Mouse (Mus musculus): ENCODE data around the gene Kir3dl2. TPM values are rescaled to one million over a fixed set of nuclear protein-coding genes. Genes with fewer than 3 reads are reported as not detected.
"Not testable (repeated sequence)": the region's sequence is repeated elsewhere in the genome, so short reads cannot be mapped to it uniquely, and the experiment has no call there.

Gene Kir3dl2
- not detected in 2 replicates for total RNA-seq (2021)
- long read RNA-seq, experiment 1, result 0 reads
- long read RNA-seq, experiment 2, result 0 reads

DNA sequence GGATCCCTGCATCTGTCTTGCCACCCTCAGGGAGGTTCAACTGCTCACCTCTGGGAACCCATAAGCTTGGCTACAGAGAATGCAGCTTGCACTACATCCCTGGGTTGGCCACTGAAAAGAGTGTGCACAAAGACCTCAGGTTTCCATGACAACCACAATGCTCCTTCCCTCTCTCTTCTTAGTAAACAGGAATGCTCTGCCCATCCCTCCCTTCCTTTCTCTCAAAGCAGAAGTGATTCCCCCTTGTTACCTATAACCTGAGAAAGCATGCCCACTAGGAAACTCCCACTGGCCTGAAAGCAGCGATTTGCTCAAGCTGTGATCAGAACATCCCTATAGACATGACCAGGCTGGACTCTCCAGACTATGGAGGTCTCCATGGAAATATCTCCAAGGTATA lies at the start of gene Kir3dl2:
TSS of gene Kir3dl2 (minus strand) at position 101 of the 400 bp plus-strand sequence.
- DNase-seq, result not testable (repeated sequence)

DNA sequence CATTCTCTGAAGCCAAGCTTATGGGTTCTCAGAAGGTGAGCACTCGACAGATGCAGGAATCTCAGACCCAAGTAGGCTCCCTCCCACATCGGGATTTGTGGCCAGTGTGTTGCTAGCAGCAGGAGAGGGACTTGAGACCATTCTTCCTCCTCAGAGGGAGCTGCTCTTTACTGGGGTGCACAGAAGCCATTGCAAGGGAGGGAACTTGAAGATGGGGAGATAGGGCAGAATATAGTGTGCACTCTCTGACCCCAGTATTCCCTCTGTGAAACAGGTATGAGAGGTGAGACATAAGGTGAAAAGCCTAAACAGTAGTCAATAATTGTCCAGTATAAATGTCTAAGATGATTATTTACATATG lies 47.0 kb upstream of the Kir3dl2 start:
- no peak for DNase-seq

DNA sequence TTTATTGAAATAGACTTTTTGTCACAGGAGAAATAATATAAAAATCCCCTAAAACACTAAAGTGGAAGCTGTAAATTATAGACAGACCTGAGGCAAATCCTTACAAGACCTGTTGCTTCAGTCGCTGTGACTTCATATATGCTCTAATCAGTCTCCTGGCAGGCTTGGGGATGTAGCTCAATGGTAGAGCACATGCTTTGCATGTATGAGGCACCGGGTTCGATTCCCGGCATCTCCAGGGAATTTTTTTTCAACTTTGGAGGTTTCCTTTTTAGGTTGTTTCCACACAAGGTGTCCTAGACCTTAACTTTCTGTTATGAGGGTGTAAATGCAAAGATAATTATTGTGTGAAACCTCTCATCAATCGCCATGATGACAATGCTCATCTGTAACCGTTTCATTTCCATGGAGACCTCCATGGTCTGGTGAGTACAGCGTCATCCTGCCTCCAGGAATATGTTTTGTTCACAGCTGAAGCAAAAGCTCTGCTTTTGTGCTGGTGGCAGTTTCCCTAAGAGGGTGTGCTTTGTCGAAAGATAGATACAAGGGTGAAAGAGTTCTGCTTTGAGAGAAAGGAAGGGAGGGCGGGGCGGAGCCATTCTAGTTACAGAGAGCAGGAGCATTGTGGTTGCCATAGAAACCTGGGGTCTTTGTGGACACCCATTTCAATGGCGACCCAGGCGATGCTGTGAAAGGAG lies 46.5 kb upstream of the Kir3dl2 start, which contains the start of gene Tceal3:
TSS of gene Tceal3 (plus strand) at position 644 of the 698 bp plus-strand sequence.
- DNase-seq, result no peak

DNA sequence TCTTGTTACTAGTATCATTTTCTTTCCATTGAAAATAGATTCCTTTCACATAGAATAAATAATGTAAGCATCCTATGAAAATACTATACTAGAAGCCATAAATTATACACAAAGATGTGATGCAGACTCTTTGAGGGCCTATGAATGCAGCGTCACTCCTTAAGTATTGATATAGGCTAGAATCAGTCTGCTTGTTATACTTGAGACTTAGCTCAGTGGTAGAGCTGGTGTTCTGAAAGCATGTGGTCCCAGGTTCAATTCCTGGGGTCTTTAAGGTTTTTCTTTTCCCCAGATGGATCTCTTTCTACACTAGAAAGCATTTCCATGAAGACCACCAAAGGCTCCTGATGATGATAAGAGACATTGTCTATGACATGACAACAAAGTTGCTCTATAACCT lies 40.8 kb upstream of the Kir3dl2 start:
- DNase-seq, result no peak

DNA sequence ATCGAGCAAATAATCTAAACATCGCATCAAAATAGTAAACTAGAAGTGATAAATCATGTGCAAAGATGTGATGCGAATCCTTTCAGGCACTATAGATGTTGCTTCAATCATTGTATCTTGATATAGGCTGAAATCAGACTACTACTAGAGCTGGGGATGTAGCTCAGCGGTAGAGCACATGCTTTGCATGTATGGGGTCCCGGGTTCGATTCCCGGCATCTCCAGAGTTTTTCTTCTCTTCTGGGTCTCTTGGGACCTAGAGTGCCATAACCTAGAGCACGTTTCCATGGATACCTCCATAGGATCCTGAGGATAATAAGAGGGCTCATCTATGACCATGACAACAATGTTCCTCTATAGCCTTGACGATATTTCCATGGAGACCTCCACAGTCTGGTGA lies 25.2 kb upstream of the Kir3dl2 start:
- not testable (repeated sequence) for DNase-seq

DNA sequence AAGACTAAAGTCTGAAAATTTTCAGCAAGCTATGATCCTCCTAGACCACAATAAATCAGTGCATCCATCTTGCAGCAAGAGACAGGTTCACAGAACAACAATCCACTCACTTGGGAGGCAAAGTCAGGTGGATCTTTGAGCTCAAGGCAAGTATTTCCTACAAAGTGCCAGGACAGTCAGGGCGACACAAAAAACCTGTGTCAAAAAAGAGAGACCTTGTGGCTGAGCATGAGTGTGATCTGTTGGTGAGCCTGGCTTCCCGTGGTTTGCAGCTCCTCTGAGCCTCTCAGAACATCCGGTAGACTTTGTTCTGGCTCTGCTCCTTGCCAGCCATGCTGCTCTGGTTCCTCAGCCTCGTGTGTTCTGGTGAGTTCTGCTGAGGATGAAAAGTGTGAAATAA lies 26.2 kb downstream of the Kir3dl2 start, which contains the start of gene Kir3dl1:
TSS of gene Kir3dl1 (plus strand) at position 301 of the 400 bp plus-strand sequence.
- DNase-seq, result not testable (repeated sequence)

Other genes starting within 250 kb of the Kir3dl2 start
- gene Kir3dl1, start 26.1 kb downstream of the Kir3dl2 start, total RNA-seq (2021), result not detected in 2 replicates
- 39.4 and 39.8 TPM in 2 replicates for gene Tceal3, start 46.8 kb upstream of the Kir3dl2 start, total RNA-seq (2021)
- 6.9 and 7.6 TPM in 2 replicates for gene Tceal1, start 163.9 kb upstream of the Kir3dl2 start, total RNA-seq (2021)
- 321 and 346 TPM in 2 replicates for gene Morf4l2, start 199.6 kb upstream of the Kir3dl2 start, total RNA-seq (2021)
- gene Glra4, start 236.1 kb upstream of the Kir3dl2 start, total RNA-seq (2021), result not detected in 2 replicates